Mouse (Mus musculus) heart, embryonic 15.5 days (tissue): Measurements from ENCODE around the gene Galnt10. TPM values are rescaled to one million over a fixed set of nuclear protein-coding genes. Genes with fewer than 3 reads are reported as not detected.

ENCODE experiments used
- ATAC-seq: fragments of 200-750 bp; cut with Nextera tagmentation; replicated peaks from 2 replicates; pipeline ENCODE4 v1.8.0; 2017; ENCODE audit warnings: low read depth, moderate TSS enrichment; ENCODE audit not compliant: insufficient number of reproducible peaks, insufficient read depth, low FRiP score
- H3K27ac ChIP-seq: fragments of 300-500 bp; sonication (generic); 2 replicates; pipeline ENCODE4 v1.5.1; 2015; ENCODE audit warnings: mild to moderate bottlenecking, inconsistent platforms
- H3K27me3 ChIP-seq: fragments of 300-500 bp; sonication (generic); 2 replicates; pipeline ENCODE4 v1.6.1; 2015; ENCODE audit warnings: inconsistent platforms
- H3K36me3 ChIP-seq: fragments of 300-500 bp; sonication (generic); 2 replicates; pipeline ENCODE4 v1.6.1; 2015; ENCODE audit warnings: mild to moderate bottlenecking, inconsistent platforms
- H3K4me1 ChIP-seq: fragments of 300-500 bp; sonication (generic); replicated peaks from 2 replicates; pipeline ENCODE4 v1.6.1; 2015; ENCODE audit warnings: inconsistent platforms
- H3K4me2 ChIP-seq: fragments of 300-500 bp; sonication (generic); 2 replicates; pipeline ENCODE4 v1.6.1; 2015; ENCODE audit warnings: inconsistent platforms, mild to moderate bottlenecking, moderate library complexity
- H3K4me3 ChIP-seq: fragments of 300-500 bp; sonication (generic); 2 replicates; pipeline ENCODE4 v1.5.1; 2015; ENCODE audit warnings: mild to moderate bottlenecking, inconsistent platforms
- H3K9ac ChIP-seq: fragments of 300-500 bp; sonication (generic); 2 replicates; pipeline ENCODE4 v1.6.1; 2015; ENCODE audit warnings: mild to moderate bottlenecking, inconsistent platforms
- H3K9me3 ChIP-seq: fragments of 300-500 bp; sonication (generic); replicated peaks from 2 replicates; pipeline ENCODE4 v1.6.1; 2016; ENCODE audit warnings: inconsistent platforms
- WGBS: fragments of 180-500 bp; shearing (Covaris S2); methylation state at CpG from one replicate; pipeline ENCODE4 v1.1.7; 2015; ENCODE audit warnings: mixed read lengths; 5-methylcytosine and 5-hydroxymethylcytosine counted together
- polyA plus RNA-seq: library from polyadenylated mRNA; unstranded; fragments of >200 nt; fragmentation: Nextera tagmentation; extraction: Ambion mirVana; gene quantifications from 2 replicates; pipeline ENCODE4 v1.2.1, GENCODE M21; 2015

Galnt10 gene
- polyA plus RNA-seq, 1 experiment from 2014 or later: 8.9 TPM

GRCm38 (mm10) chr11:57833296-57833977 is 188.2 kb downstream of the Galnt10 start:
- Histone ChIP-seq H3K4me3 (peak overlapping the region; percentile 27), H3K27ac (peak overlapping the region; percentile 78), H3K9ac (peak overlapping the region; percentile 41; the same call in 1 of the 2 replicates)

GRCm38 (mm10) chr11:57834031-57834430 is 188.8 kb downstream of the Galnt10 start:
- Histone ChIP-seq H3K4me3 (peak overlapping the region; percentile 27), H3K9ac (peak overlapping the region; percentile 41; the same call in 1 of the 2 replicates), H3K27ac (peak overlapping the region; percentile 78), H3K27me3 (peaks cover 94% of the 10 kb centered on the region), H3K4me1 (peaks cover 33% of the 10 kb centered on the region), H3K36me3 (no peaks in the 10 kb centered on the region), H3K4me2 (peak overlapping the region; percentile 55), H3K9me3 (no peaks in the 10 kb centered on the region)
- WGBS: 34% methylated on average over 6 of the region's 6 CpGs
- no peak for ATAC-seq

More at GRCm38 (mm10) chr11:57833296-57833977, 188.2 kb downstream of the Galnt10 start:
- WGBS: 13% methylated on average over 30 of the region's 30 CpGs
- Histone ChIP-seq H3K9me3 (no peaks in the 10 kb centered on the region), H3K4me2 (peak overlapping the region; percentile 55), H3K27me3 (peaks cover 92% of the 10 kb centered on the region), H3K4me1 (peaks cover 36% of the 10 kb centered on the region), H3K36me3 (no peaks in the 10 kb centered on the region)
- no peak for ATAC-seq

GRCm38 (mm10) chr11:57835331-57835730 is 190.1 kb downstream of the Galnt10 start:
- Histone ChIP-seq H3K4me2 (no peak overlapping the region), H3K4me3 (no peak overlapping the region), H3K27ac (no peak overlapping the region), H3K9me3 (no peaks in the 10 kb centered on the region), H3K27me3 (peaks cover 94% of the 10 kb centered on the region), H3K36me3 (no peaks in the 10 kb centered on the region), H3K4me1 (peaks cover 29% of the 10 kb centered on the region), H3K9ac (no peak overlapping the region)
- no peak for ATAC-seq
- 17% methylated on average over 2 of the region's 2 CpGs for WGBS

GRCm38 (mm10) chr11:57835931-57836330 is 190.7 kb downstream of the Galnt10 start:
- Histone ChIP-seq H3K4me2 (no peak overlapping the region), H3K4me3 (no peak overlapping the region), H3K9ac (no peak overlapping the region), H3K27me3 (peaks cover 94% of the 10 kb centered on the region), H3K4me1 (peaks cover 29% of the 10 kb centered on the region), H3K36me3 (no peaks in the 10 kb centered on the region), H3K27ac (no peak overlapping the region), H3K9me3 (no peaks in the 10 kb centered on the region)
- no peak for ATAC-seq
- 41% methylated on average over 3 of the region's 3 CpGs for WGBS

GRCm38 (mm10) chr11:57836401-57836800 is 191.2 kb downstream of the Galnt10 start:
- H3K36me3 ChIP-seq: no peaks in the 10 kb centered on the region
- H3K27ac ChIP-seq: no peak overlapping the region
- H3K4me3 ChIP-seq: peak overlapping the region; percentile 27
- no peak for ATAC-seq
- peaks cover 27% of the 10 kb centered on the region for H3K4me1 ChIP-seq
- H3K27me3 ChIP-seq: peaks cover 94% of the 10 kb centered on the region
- H3K9me3 ChIP-seq: no peaks in the 10 kb centered on the region
- H3K9ac ChIP-seq: no peak overlapping the region
- H3K4me2 ChIP-seq: peak overlapping the region; percentile 58; the same call in 1 of the 2 replicates
- 31% methylated on average over 9 of the region's 9 CpGs for WGBS

Other genes starting within 250 kb of the Galnt10 start
- gene Fam114a2, start 126.8 kb upstream of the Galnt10 start, polyA plus RNA-seq: 57.4 and 66.6 TPM in 2 replicates
- 25.9 and 28.8 TPM in 2 replicates for gene Mfap3, start 126.8 kb upstream of the Galnt10 start, polyA plus RNA-seq
- 8.9 and 10.0 TPM in 2 replicates for gene Sap30l, start 156.2 kb downstream of the Galnt10 start, polyA plus RNA-seq
- 11.4 and 13.9 TPM in 2 replicates for gene Hand1, start 187.4 kb downstream of the Galnt10 start, polyA plus RNA-seq